Mouse (Mus musculus) layer of hippocampus, postnatal 36 days (tissue): ENCODE data around the gene Stat2. TPM values are rescaled to one million over a fixed set of nuclear protein-coding genes. Genes with fewer than 3 reads are reported as not detected.
"Not testable (repeated sequence)": the region's sequence is repeated elsewhere in the genome, so short reads cannot be mapped to it uniquely, and the experiment has no call there.

Source experiments
- DNase-seq, 2 experiments: peaks; one replicate each; pipeline ENCODE4 v3.0.0; 2022
- total RNA-seq, 2 experiments: library from RNA; stranded (reverse); gene quantifications; 2 replicates each; pipeline ENCODE4 v1.2.3; 2021

Gene Stat2
- total RNA-seq, 2 experiments from 2014 or later = 30.6 to 36.0 TPM

DNA sequence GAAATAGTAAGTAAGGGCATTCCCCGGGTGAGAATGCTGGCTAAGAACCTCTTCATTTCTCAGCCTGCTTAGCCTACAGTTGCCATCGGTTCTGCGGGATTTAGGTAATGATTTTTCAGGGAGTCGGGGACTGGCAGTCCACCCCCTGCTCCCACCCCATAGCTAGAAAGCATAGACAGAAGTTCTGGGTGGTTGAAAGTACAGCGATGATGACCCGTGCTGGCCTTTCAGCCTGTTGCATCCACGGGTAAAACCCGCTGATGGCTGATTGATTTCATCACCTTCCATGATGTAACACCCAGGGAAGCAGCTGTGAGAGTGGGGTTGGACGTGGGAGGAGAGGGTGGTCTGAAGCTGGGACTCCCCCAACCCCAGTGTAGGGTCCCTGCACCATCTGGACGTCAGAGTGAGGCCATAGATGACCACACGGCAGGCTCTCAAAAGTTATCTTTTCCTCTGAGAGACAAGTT lies 28.4 kb downstream of the Stat2 start, which contains the start of gene Il23a:
TSS of gene Il23a (minus strand) at position 51 of the 470 bp plus-strand sequence.
- no peak for DNase-seq

DNA sequence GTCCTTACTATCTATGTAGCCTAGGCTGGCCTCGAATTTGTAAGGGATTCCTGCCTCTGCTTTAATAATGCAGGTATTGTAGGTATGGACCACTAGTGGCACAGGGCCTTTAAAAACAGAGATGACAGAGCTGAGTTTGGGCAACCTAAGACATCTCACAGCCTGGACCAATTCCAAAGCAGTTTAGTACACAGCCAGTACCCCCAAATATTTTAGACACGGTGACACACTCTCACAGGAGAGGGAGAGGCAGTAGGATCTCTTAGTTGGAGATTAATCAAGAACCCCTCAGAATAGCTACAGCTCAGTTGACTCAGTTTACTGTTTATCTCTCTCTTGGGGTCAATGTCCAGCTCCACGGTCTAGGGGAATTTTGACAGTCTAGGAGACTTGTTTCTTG lies 32.0 kb downstream of the Stat2 start:
- no peak for DNase-seq

DNA sequence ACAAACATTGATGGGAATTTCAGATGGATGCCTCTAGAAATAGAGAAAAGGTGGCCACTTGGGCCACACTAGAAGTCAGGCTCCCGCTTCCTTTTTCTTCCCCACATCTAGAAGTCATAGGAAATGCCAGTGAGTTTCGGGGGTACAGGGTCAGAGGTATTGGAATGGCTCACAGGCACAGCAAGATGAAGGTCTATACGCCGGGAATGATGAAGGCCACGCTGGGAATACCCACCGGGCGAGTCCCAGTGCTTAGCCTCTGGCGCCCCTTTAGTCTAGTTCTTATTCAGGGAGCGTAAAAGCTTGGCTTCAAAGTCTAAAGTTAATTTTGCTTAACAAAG lies 32.4 kb downstream of the Stat2 start:
- no peak for DNase-seq

DNA sequence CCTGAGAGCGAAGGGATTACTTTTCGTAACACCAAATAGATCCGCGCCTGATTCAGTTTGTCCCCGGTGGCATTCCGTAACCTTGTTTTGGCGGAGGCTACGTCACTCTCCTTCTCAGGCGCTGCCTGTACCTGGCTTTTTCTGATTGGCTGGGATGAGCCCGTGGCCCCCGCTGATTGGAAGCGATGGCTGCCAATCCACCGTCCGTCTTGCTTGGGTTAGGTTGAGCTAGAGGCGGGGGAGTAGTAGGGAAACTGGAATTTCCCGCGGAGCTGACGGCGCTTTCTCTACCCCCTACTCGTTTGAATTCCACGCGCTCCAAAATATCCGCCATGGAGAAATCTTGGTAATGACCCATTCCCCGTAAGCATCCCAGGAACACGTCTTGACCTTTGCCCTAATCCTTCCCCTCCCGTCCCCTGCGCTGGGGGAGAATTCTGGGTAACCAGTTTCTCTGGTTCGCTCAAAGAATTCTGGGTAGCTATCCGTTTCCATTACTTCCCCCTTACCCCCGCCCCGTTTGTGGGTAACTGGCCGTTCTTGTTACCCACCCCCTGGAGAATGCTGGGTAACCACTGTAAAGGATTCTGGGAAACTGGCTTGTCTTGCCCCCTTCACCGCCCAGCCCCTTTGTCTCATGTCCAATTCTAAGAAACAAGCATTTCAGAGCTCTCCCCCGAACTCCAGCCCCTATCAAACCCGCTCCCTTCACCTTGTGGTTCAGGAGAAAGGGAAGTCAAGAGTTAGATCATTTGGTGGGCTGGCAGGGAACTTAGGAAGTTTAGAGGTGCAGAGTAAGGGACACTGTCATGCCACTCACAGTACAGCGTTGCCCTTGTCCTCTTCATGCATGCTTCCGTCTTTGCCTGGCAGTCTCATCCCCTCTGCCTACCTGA lies 33.0 kb downstream of the Stat2 start, which contains the start of gene Pan2:
TSS of gene Pan2 (plus strand) at position 210 of the 896 bp plus-strand sequence.
- DNase-seq = peak; percentile 100

DNA sequence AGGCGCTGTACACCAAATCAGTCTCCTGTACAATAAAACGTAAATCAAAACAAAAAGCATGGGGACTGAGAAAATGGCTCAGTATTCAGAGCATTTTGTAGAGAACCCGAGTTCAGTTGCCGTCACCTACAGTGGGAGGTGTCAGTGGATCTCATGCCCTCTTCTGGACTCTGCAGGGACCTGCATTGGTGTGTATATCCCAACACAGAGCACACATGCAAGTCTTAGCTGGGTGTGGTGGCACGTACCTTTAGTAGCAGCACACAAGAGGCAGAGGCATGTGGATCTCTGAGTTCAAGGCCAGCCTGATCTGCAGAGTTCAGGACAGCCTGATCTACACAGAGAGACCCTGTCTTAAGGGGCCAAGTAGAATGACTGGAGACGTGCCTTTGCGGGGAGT lies 39.3 kb downstream of the Stat2 start:
- no peak for DNase-seq

DNA sequence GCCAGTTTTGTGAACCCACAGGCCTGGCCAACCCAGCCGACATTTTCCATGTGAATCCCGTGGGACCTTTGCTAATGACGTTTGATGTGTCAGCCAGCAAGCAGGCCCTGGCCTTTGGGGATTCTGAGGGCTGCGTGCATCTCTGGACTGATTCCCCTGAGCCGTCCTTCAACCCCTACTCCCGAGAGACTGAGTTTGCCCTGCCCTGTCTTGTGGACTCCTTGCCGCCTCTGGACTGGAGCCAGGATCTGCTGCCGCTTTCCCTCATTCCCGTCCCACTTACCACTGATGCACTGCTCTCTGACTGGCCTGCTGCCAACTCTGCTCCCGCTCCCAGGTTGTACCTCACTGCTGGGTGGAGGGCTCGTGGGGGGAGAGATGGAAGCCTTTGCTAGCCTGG lies 39.8 kb downstream of the Stat2 start:
- peak in 1 of 2 experiments; percentile 17 for DNase-seq

DNA sequence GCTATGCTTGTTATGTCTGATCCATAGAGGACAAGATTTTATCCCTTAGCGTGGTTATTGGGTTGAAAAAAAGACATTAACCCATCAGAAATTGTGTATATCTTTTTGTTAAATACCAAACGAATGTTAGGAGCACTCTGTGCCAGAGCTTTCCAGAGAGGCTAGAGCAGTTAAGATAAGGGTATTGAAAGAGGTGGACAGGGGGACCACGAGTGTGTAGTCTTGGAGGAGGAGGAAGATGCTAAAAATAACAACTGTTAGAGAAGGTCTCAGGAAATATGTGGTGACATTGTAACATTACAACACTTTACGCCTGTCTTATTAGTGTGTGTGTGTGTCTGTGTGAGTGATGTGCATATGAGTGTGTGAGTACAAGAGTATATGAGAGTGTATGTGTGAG lies 40.5 kb downstream of the Stat2 start:
- DNase-seq = no peak

DNA sequence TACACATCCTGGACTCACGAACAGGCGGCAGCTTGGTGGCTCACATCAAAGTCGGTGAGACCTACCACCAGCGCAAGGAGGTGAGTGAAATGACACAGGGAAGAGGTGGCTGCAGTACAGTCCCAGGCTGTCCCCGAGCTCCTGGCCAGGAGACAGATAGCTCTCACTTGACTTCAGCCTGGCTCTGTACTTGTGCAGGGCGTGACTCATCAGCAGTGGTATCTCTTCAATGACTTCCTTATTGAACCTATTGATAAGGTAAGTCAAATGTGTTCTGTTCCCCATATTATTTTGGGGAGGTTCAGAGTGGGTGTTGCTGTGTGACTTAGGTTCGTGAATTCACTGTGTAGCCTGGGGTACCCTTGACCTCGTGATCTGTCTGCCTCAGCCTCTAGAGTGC lies 45.2 kb downstream of the Stat2 start:
- DNase-seq = no peak

DNA sequence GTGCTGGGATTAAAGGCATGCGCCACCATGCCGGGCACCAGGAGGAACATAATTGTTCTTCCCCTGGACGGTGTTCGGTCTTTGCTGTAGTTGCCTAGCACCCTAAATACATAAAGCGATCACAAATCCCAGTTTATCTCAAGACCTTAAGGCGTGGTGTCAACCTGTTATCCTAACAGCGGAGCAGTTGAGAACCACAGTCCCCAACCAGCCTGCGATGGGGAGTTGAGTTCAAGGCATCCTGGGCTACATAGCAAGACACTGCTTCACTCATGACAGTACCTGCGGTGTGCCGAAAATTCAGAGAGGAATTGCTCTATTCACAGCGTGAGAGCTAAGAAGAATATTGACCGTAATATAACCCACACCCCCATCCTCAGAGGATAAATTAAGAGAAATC lies 51.3 kb downstream of the Stat2 start:
- no peak for DNase-seq

DNA sequence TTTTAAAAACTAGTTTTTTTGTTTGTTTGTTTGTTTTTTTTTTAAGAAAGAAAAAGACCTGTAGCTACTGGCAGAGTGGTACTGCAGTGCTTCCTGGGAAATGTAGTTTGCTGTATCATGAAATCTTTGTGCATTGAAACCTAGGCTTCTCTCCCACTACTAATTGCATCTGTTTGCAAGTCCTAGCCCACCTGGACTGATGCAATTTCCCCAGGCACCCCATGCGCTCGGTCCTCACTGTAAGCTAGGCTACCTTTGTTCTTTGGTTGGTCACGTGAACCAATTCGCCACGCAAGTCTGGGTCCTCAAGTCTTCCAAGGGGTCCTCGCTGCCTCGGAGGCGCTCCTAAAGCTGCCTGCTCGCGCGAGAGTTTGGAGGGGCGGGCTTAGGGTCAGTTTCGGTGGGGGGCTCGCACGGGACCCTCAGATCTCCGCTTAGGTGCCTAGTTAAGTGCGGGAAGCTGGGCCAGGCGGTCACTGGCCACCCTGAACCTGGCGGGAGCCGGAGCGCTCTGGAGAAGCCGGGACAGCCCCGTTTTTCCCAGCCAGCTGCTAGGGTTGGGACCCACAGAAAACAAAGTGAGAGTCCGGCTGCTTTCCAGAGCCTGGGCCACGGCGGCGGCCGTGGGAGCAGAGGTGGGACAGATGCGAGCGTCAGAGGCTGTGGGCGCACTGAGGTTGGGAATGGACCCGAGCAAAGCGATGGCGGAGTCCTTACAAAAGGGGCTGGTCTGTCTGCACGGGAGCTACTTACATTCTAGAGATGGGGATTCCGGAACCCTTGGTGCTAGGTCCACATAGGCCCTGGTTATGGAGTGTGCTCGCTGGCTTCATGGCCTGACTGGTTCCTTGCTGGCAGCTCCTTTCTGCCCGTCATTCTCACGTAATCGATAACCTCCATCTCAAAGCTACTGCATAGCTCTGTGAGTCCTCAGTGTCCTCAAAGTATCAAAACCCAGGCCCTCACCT lies 52.1 kb downstream of the Stat2 start, which contains the start of gene Cnpy2:
TSS of gene Cnpy2 (plus strand) at position 319 of the 968 bp plus-strand sequence.
- peak; percentile 86 to 87 for DNase-seq

DNA sequence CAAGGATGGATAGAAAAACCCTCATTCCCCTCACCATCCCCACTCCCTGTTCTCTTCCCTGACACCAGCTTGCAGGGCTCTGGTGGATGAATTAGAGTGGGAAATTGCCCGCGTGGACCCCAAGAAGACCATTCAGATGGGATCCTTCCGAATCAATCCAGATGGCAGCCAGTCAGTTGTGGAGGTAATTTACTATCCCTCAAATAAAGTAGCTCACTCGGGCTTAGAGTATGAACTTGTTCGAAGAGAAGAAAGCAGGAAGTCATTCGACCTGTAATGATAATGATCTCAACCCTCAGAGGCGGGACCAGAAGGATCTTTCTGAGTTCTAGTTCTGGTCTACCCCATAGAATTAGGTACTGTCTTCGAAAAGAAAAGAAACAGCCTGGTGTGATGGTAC lies 53.2 kb downstream of the Stat2 start:
- no peak for DNase-seq

DNA sequence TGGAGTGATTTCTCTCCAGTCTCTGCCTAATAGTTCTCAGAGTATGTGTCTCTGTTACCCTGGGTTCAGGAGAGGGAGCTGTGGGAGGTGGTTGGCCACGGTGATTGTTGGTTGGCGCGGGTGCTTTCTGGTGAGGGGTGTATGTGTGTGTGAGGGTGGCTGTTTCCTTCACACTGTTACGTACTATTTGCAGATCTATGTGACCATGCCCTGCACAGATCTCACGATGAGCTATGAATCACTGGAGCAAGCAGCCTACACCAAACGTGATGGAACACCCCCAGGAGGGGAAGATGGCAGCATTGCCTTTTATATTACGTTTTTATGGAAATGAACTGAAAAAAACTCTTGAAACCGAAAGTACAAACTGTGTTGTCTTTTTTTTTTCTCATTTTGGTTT lies 56.5 kb downstream of the Stat2 start:
- DNase-seq = no peak

DNA sequence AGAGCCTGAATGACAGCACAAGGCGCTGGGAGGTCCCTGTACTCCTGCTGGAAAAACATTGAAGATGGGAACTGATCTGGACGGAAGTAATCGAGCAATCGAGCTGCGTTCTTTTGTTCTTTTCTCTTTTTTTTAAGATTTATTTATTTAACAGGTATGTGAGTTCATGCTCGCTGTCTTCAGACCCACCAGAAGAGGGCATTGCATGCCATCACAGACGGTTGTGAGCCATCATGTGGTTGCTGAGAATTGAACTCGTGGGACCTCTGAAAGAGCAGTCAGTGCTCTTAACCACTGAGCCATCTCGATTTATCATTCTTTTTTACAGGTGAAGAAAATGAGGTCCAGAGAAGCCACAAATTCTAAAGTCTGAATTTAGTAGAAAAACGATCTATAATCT lies 57.3 kb downstream of the Stat2 start:
- no peak for DNase-seq

DNA sequence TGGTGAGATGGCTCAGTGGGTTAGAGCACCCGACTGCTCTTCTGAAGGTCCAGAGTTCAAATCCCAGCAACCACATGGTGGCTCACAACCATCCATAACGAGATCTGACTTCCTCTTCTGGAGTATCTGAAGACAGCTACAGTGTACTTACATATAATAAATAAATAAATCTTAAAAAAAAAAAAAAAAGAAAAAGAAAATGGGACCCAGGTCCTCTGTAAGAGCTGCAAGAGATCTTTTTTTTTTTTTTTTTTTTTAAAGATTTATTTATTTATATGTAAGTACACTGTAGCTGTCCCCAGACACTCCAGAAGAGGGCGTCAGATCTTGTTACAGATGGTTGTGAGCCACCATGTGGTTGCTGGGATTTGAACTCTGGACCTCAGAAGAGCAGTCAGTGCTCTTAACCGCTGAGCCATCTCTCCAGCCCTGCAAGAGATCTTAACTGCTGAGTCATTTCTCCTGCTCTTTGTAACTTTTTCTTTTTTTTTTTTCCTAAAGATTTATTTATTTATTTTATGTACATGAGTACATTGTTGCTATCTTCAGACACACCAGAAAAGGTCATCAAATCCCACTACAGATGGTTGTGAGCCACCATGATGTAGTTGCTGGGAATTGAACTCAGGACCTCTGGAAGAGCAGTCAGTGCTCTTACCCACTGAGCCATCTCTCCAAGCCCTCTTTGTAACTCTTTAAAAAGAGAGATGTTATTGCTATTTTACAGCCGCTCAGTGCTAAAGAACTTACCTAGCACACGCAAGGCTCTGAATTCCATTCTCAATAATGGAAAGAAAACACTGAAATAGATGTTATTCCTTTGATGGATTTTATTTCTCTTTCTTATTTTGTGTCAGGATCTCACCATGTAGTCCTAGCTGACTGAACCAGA lies 62.2 kb downstream of the Stat2 start:
- not testable (repeated sequence) for DNase-seq

DNA sequence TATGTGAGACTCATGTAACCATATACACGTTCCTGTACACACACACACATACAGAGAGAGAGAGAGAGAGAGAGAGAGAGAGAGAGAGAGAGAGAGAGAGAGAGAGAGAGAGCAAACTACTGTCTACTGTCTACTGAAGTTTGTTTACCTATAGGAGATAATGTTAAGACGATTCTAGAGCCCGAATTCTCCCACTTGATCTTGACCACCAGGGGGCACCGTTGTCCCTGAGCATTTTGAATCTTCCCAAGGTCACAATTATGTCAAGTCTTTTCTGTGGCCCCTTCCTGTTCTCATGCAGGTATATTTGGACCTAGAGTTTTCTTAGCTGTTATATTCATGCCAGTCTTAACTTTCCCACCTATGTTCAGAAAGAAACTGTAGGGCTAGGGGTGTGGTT lies 65.2 kb downstream of the Stat2 start:
- DNase-seq = peak; percentile 41 to 45

DNA sequence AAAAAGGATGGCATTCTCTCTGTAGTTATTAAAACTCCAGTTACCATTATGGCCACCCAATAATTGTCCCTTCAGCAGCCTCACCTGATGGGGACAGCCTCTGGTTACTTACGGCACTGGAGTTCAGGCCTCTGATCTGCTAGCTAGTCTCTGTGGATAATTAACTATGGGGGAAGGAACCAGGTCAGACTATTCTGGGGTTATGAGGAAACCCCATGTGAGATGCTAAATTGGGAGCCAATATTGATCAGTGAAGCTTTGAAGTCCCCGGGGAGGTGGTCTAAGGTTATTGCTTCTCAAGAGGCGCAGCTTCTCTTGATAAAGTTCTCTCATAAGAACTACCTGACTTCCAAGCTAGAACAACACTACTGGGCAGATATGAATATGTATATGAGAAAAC lies 65.8 kb downstream of the Stat2 start:
- no peak for DNase-seq

DNA sequence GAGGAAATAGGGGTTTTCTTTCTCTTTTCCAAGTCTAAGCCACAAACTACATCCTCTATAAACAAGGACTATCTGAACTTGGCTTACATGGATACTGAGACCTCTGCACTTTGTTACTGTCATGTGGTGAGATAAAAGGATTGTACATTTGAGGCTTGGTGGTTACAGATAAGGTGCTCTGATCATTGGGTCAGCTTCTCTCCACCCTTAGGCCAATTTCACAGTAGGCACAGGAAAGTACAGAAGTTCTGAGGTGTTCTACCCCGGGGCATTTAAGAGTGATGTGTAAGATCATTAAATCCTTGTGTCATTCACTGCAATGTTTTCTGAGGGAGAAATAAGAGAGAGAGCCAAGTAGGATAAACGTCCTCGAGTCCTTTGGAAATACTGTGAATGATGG lies 66.2 kb downstream of the Stat2 start:
- no peak for DNase-seq

DNA sequence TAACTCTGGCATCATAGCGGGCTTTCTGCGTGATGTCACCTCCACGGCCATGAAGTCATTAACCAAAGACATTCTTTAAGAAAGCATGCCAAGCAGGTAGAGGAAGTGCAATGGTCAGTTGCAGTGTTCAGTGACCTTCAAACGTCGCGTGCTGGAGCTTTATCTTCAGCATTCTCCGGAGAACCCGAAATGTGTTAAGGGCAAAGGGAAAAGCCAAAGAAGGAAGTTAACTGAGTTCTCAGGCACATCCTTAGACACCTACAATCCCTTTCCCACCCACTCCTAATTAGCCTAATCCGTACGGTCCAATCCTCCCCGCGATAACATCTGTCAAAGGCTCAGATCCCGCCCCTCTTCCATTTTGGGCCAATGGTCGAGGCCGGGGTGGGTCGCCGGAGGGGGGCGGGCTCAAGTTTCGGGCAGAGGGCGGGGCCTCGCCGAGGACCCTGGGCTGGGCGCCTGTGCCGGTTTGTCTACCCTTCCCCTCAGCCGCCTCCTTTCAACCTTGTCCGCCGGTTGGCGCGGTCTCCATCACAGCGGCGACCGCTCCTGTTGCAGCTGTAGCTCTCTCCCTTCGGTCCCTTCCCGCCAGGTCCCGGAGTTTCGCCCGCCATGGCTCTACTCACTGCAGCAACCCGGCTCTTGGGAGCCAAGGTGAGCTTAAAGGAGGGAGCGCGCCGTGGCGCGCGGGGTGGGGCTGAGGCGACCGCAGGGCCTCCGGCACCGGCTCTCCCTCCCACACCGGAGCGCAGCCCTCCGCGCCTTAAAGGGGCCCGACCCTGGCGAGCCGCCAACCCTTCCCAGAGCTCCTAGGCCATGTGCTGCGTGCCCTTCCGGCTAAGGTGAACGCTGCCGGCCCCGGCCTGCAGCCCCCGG lies 67.2 kb downstream of the Stat2 start, which contains the start of gene Cs:
TSS of gene Cs (plus strand) at position 429 of the 876 bp plus-strand sequence.
- peak; percentile 94 to 95 for DNase-seq

DNA sequence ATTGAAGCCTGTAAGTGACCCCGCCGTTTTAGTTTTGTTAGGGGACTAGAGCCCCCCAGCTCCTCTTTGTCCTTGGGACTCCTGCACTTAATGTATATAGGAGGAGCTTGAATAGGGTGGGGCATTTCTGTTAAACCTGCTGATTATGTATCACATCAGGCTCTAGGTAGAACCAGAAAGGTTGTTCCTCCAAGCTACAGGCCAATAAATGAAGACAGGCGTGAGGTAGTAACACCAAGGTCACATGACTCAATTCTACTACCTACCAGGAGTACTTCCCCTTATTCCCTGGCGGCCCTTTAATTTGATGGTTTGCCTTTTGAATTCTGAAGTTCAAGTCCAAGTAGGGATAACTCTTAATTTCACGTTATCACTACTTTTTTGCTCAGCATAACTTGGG lies 68.1 kb downstream of the Stat2 start:
- no peak for DNase-seq

DNA sequence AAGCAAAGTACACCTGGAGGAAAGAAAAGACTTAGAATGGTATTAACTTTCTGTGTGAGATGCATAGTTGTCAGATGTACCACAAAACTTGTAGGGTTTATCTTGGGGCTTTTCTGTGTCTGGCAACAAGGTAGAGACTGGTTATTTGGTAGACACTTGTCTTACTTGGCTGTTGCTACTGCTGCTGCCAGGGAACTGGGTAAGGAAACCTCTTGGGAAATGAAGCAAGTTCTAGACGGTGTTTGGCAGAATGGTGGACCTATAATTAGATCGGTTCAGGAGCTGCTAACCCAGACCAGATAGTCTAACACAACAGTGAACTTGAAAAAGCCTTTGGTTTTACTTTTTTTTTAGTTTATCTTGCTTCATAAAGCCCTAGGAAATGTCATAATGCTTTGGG lies 68.6 kb downstream of the Stat2 start:
- no peak for DNase-seq

DNA sequence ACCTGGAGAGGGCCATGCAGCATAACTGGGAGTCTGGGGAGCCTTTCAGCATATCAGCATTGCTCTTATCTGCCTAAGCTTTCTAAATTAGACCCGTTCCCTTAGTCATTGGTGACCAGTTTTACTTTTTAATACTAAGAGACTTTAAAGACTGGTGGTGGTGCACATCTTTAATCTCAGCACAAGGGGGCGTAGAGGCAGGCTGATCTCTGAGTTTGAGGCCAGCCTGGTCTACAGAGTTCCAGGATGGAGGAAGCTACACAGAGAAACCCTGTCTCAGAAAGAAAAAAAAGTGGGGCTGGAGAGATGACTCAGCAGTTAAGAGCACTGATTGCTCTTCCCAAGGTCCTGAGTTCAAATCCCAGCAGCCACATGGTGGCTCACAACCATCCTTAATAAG lies 69.9 kb downstream of the Stat2 start:
- DNase-seq = no peak
